Mouse (Mus musculus): ENCODE data around the gene Cd164l2. TPM values are rescaled to one million over a fixed set of nuclear protein-coding genes. Genes with fewer than 3 reads are reported as not detected.

The Cd164l2 gene
- polyA plus RNA-seq, 1 experiment from 2014 or later: 0.28 TPM

DNA sequence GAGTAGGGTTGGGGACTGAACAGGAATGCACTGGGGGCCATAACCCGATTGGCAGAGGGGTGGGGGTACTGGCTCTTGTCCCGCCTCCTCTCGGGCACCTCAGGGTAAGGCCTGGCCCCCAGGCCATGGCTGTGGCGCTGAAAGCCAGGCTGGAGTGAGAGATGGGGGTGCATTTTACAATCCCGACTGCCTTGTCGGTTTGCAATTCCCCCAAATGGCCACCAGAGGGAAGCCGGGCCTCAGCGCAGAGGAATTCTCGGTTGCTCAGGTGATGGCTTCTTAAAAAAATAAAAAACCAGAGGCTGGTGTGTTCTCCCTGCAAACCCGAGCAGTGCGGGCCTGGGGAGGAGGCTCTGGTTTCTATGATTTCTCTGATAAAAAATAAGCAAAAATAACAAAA is 2.6 kb upstream of the Cd164l2 start:
- no peaks in the 10 kb centered on the region for H3K36me3 ChIP-seq
- H3K9me3 ChIP-seq (replicated peaks): no peaks in the 10 kb centered on the region
- H3K27me3 ChIP-seq: peaks cover 39% of the 10 kb centered on the region
- peaks cover 33% of the 10 kb centered on the region for H3K4me1 ChIP-seq (replicated peaks)
- no peak overlapping the region for H3K4me2 ChIP-seq
- H3K27ac ChIP-seq: no peak overlapping the region
- H3K4me3 ChIP-seq: no peak overlapping the region
- no peak overlapping the region for H3K9ac ChIP-seq
- WGBS: 4% methylated on average over 11 of the region's 11 CpGs
- ATAC-seq (replicated peaks; ENCODE audit: insufficient number of reproducible peaks, insufficient read depth, low FRiP score, low read depth): no peak

GRCm38 (mm10) chr4:133210023-133210787 is 1.7 kb upstream of the Cd164l2 start:
- Histone ChIP-seq H3K4me3 (no peak overlapping the region), H3K27ac (no peak overlapping the region), H3K9ac (no peak overlapping the region), H3K27me3 (peaks cover 41% of the 10 kb centered on the region), H3K9me3 (replicated peaks) (no peaks in the 10 kb centered on the region), H3K36me3 (no peaks in the 10 kb centered on the region), H3K4me1 (replicated peaks) (peaks cover 25% of the 10 kb centered on the region), H3K4me2 (no peak overlapping the region)
- WGBS: 88% methylated on average over 24 of the region's 24 CpGs
- ATAC-seq (replicated peaks; ENCODE audit: insufficient number of reproducible peaks, insufficient read depth, low FRiP score, low read depth): no peak

- Histone ChIP-seq H3K4me2 (no peak overlapping the region), H3K9ac (no peak overlapping the region), H3K27ac (no peak overlapping the region), H3K4me3 (no peak overlapping the region), H3K9me3 (replicated peaks) (no peaks in the 10 kb centered on the region), H3K4me1 (replicated peaks) (peaks cover 24% of the 10 kb centered on the region), H3K36me3 (no peaks in the 10 kb centered on the region), H3K27me3 (peaks cover 41% of the 10 kb centered on the region)
- no peak for ATAC-seq (replicated peaks; ENCODE audit: insufficient number of reproducible peaks, insufficient read depth, low FRiP score, low read depth)
- 91% methylated on average over 19 of the region's 19 CpGs for WGBS
Measured at GRCm38 (mm10) chr4:133210788-133211390, 1.0 kb upstream of the Cd164l2 start.

- Histone ChIP-seq H3K36me3 (no peaks in the 10 kb centered on the region), H3K4me3 (peak overlapping the region; percentile 68), H3K27ac (no peak overlapping the region), H3K9ac (peak overlapping the region; percentile 66), H3K9me3 (replicated peaks) (no peaks in the 10 kb centered on the region), H3K27me3 (peaks cover 41% of the 10 kb centered on the region), H3K4me1 (replicated peaks) (peaks cover 24% of the 10 kb centered on the region), H3K4me2 (peak overlapping the region; percentile 99)
- peak; percentile 83 for ATAC-seq (replicated peaks; ENCODE audit: insufficient number of reproducible peaks, insufficient read depth, low FRiP score, low read depth)
- WGBS: 2% methylated on average over 44 of the region's 44 CpGs
Measured at GRCm38 (mm10) chr4:133212562-133213267, 784 bp downstream of the Cd164l2 start.

DNA sequence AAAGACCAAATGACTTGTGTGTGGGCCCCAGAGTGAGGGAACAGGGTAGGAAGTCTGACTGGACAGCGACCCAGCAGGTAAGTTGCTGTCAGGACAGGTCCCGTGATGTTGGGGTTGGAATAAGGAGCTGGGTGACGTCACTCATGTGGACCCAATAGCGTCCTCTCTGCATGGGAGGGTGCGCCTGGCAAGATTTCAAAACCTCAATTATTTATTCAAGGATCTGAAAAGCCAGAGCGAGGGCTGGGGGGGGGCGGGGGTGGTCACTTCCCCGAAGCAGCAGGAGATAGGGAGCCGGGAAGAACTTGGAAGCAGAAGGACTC is 1.3 kb downstream of the Cd164l2 start:
- H3K27me3 ChIP-seq: peaks cover 41% of the 10 kb centered on the region
- WGBS: 4% methylated on average over 9 of the region's 9 CpGs
- no peak overlapping the region; the same call in 1 of the 2 replicates for H3K9ac ChIP-seq

GRCm38 (mm10) chr4:133213661-133214060 is 1.7 kb downstream of the Cd164l2 start:
- ATAC-seq (replicated peaks; ENCODE audit: insufficient number of reproducible peaks, insufficient read depth, low FRiP score, low read depth): no peak
- Histone ChIP-seq H3K9me3 (replicated peaks) (no peaks in the 10 kb centered on the region), H3K36me3 (no peaks in the 10 kb centered on the region), H3K27ac (no peak overlapping the region), H3K9ac (no peak overlapping the region), H3K4me2 (peak overlapping the region; percentile 99), H3K27me3 (peaks cover 41% of the 10 kb centered on the region), H3K4me1 (replicated peaks) (peaks cover 24% of the 10 kb centered on the region), H3K4me3 (no peak overlapping the region)
- 20% methylated on average over 10 of the region's 10 CpGs for WGBS

More for the DNA sequence above, 1.3 kb downstream of the Cd164l2 start:
- Histone ChIP-seq H3K36me3 (no peaks in the 10 kb centered on the region), H3K9me3 (replicated peaks) (no peaks in the 10 kb centered on the region), H3K4me1 (replicated peaks) (peaks cover 24% of the 10 kb centered on the region), H3K4me2 (peak overlapping the region; percentile 99), H3K27ac (no peak overlapping the region), H3K4me3 (peak overlapping the region; percentile 68)
- ATAC-seq (replicated peaks; ENCODE audit: insufficient number of reproducible peaks, insufficient read depth, low FRiP score, low read depth): no peak

- Histone ChIP-seq H3K9me3 (replicated peaks) (no peaks in the 10 kb centered on the region), H3K9ac (no peak overlapping the region), H3K4me2 (no peak overlapping the region), H3K36me3 (no peaks in the 10 kb centered on the region), H3K4me1 (replicated peaks) (peaks cover 18% of the 10 kb centered on the region), H3K27me3 (peaks cover 52% of the 10 kb centered on the region), H3K27ac (no peak overlapping the region), H3K4me3 (no peak overlapping the region)
- 4% methylated on average over 5 of the region's 5 CpGs for WGBS
- ATAC-seq (replicated peaks; ENCODE audit: insufficient number of reproducible peaks, insufficient read depth, low FRiP score, low read depth): no peak
Measured at GRCm38 (mm10) chr4:133217641-133218040, 5.7 kb downstream of the Cd164l2 start.

DNA sequence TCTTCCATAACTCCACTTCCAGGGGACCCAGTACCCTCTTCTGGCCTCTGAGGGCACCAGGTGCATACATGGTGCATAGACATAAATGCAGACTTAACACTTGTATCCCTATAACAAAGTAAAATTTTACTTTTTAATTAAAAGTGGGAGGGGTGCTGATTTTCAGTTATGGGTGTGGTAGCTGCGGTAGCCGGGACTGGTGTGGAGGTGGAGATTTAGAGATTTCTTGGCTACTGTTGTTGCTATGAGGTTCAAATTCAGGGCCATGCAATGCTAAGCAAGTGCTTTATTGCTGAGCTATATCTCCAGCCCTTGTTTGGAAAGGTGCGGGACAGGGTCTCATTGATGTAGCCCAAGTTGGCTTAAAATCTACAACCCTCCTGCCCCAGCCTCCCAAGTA is 6.8 kb downstream of the Cd164l2 start:
- peaks cover 7% of the 10 kb centered on the region for H3K4me1 ChIP-seq (replicated peaks)
- no peak overlapping the region for H3K27ac ChIP-seq
- H3K4me3 ChIP-seq: no peak overlapping the region
- no peak overlapping the region for H3K9ac ChIP-seq
- no peaks in the 10 kb centered on the region for H3K9me3 ChIP-seq (replicated peaks)
- H3K27me3 ChIP-seq: peaks cover 47% of the 10 kb centered on the region
- ATAC-seq (replicated peaks; ENCODE audit: insufficient number of reproducible peaks, insufficient read depth, low FRiP score, low read depth): no peak
- no peak overlapping the region for H3K4me2 ChIP-seq
- WGBS: 88% methylated on average over 3 of the region's 3 CpGs
- H3K36me3 ChIP-seq: no peaks in the 10 kb centered on the region

- H3K27ac ChIP-seq: no peak overlapping the region
- 0 out of 2 replicates have a peak overlapping the region, but pooled peaks have one; percentile 26 for H3K9ac ChIP-seq
- peak overlapping the region; percentile 39 for H3K4me3 ChIP-seq
- no peaks in the 10 kb centered on the region for H3K36me3 ChIP-seq
- ATAC-seq (replicated peaks; ENCODE audit: insufficient number of reproducible peaks, insufficient read depth, low FRiP score, low read depth): no peak
- no peaks in the 10 kb centered on the region for H3K9me3 ChIP-seq (replicated peaks)
- 6% methylated on average over 25 of the region's 25 CpGs for WGBS
- peaks cover 5% of the 10 kb centered on the region for H3K4me1 ChIP-seq (replicated peaks)
- H3K4me2 ChIP-seq: peak overlapping the region; percentile 70
- peaks cover 40% of the 10 kb centered on the region for H3K27me3 ChIP-seq
Measured at GRCm38 (mm10) chr4:133220656-133221055, 8.7 kb downstream of the Cd164l2 start.

GRCm38 (mm10) chr4:133221701-133222100 is 9.8 kb downstream of the Cd164l2 start:
- H3K9ac ChIP-seq: no peak overlapping the region
- H3K27ac ChIP-seq: no peak overlapping the region
- no peaks in the 10 kb centered on the region for H3K9me3 ChIP-seq (replicated peaks)
- ATAC-seq (replicated peaks; ENCODE audit: insufficient number of reproducible peaks, insufficient read depth, low FRiP score, low read depth): no peak
- H3K36me3 ChIP-seq: no peaks in the 10 kb centered on the region
- WGBS: 80% methylated on average over 8 of the region's 8 CpGs
- no peak overlapping the region for H3K4me3 ChIP-seq
- no peak overlapping the region for H3K4me2 ChIP-seq
- peaks cover 5% of the 10 kb centered on the region for H3K4me1 ChIP-seq (replicated peaks)
- peaks cover 40% of the 10 kb centered on the region for H3K27me3 ChIP-seq

- Histone ChIP-seq H3K9ac (no peak overlapping the region), H3K4me2 (no peak overlapping the region), H3K9me3 (replicated peaks) (no peaks in the 10 kb centered on the region), H3K4me3 (no peak overlapping the region), H3K4me1 (replicated peaks) (peaks cover 5% of the 10 kb centered on the region), H3K27me3 (peaks cover 39% of the 10 kb centered on the region), H3K36me3 (no peaks in the 10 kb centered on the region), H3K27ac (no peak overlapping the region)
- 68% methylated on average over 5 of the region's 5 CpGs for WGBS
- no peak for ATAC-seq (replicated peaks; ENCODE audit: insufficient number of reproducible peaks, insufficient read depth, low FRiP score, low read depth)
Measured at GRCm38 (mm10) chr4:133223875-133224274, 11.9 kb downstream of the Cd164l2 start.

Data from heart, embryonic 15.5 days (tissue).